Mouse (Mus musculus) embryonic fibroblast, embryonic 13.5 days (primary cell): ENCODE results near the gene Acin1. TPM values are rescaled to one million over a fixed set of nuclear protein-coding genes. Genes with fewer than 3 reads are reported as not detected.

ENCODE experiments used
- H3K27ac ChIP-seq: 2 replicates; pipeline ENCODE4 v1.5.1; 2012; ENCODE audit warnings: low read length, control low read depth, inconsistent platforms; ENCODE audit not compliant: insufficient read depth
- H3K4me1 ChIP-seq: 2 replicates; pipeline ENCODE4 v1.6.1; 2011; ENCODE audit warnings: low read length; ENCODE audit not compliant: control insufficient read depth, insufficient read depth
- H3K4me3 ChIP-seq: 2 replicates; pipeline ENCODE4 v1.5.1; 2011; ENCODE audit warnings: mild to moderate bottlenecking, control low read depth, low read length; ENCODE audit not compliant: insufficient read depth
- CTCF ChIP-seq: IDR thresholded peaks from 2 replicates; pipeline ENCODE4 v1.5.1; 2011; ENCODE audit warnings: mild to moderate bottlenecking, control low read depth, low read length, moderate library complexity, borderline replicate concordance; ENCODE audit not compliant: insufficient read depth
- POLR2A ChIP-seq: IDR thresholded peaks from 2 replicates; pipeline ENCODE4 v1.6.1; 2011; ENCODE audit warnings: low read depth, mild to moderate bottlenecking, control low read depth, low read length, moderate library complexity
- polyA plus RNA-seq: library from polyadenylated mRNA; stranded (reverse); fragments of >200 nt; gene quantifications from 2 replicates; pipeline ENCODE4 v1.2.4, GENCODE M21; 2011; ENCODE audit warnings: low read depth; ENCODE audit not compliant: missing spikeins, insufficient read length

The Acin1 gene
- polyA plus RNA-seq, 1 experiment = 243 TPM

- Histone ChIP-seq H3K4me1 (peaks cover 4% of the 10 kb centered on the region; the same call in 1 of the 2 replicates), H3K27ac (no peak overlapping the region), H3K4me3 (no peak overlapping the region)
- TF ChIP-seq POLR2A = no peak
- no peak for TF ChIP-seq CTCF
These were observed 40.3 kb downstream of the Acin1 start for GRCm38 (mm10) chr14:54646455-54646854.

GRCm38 (mm10) chr14:54644294-54644693, 42.4 kb downstream of the Acin1 start:
- peaks cover 8% of the 10 kb centered on the region; the same call in 1 of the 2 replicates for H3K4me1 ChIP-seq
- TF ChIP-seq CTCF = no peak
- TF ChIP-seq POLR2A = no peak
- H3K4me3 ChIP-seq = no peak overlapping the region
- no peak overlapping the region for H3K27ac ChIP-seq

DNA sequence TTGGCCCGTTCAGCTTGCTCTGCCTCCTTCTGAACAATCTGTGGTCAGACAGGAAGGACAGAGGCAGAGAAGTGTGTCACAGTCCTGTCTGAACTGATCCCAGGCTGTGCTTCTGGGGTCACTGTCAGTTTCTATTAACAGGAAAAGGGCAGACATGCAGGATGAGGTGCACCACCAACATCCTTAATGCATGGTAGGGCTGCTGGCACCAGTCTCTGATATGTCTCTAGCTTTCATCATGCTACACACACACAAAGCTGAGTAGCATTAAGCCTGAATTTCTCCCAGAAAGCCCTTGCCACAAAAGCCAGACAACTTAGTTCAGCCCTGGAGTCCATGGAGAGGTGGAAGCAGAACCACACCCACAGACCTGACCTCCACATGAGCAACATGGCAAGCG, 43.7 kb downstream of the Acin1 start:
- Histone ChIP-seq H3K27ac (no peak overlapping the region), H3K4me1 (peaks cover 8% of the 10 kb centered on the region; the same call in 1 of the 2 replicates), H3K4me3 (no peak overlapping the region)
- no peak for TF ChIP-seq POLR2A

DNA sequence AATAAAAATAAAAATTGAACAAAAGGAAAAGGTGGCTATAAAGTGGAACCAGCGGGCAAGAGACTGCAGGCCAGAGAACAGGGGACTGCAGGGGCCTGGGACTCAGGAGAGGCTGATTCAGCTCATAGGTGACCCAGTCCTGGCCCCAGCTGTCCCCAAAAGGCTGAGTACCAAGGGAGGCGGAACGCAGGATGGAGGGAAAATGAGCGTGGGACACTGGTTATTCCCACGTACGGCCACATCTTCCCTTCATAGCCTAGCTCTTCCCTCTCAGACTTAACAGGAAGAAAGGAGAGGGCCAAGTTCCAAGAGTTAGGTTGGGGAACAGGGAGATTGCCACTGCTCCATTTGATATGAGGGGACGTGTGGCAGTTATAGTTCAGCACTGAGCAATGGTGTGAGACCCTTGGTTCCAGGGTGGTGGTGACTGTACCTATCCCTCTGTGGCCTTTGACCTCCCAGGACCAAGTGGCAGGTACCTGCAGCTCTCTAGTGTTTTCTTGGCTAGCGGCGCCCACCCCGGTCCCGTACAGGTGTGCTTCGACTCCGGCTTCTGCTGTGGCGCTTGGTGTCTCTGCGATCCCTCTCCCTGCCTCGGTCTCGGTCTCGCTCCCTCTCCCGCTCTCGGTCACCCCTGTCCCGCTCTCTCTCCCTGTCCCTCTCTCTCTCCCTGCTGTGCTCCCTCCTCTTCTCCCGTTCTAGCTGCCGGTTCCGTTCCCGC, 44.3 kb downstream of the Acin1 start:
- no peak overlapping the region for H3K4me3 ChIP-seq
- TF ChIP-seq CTCF (no peak), POLR2A (no peak)
- no peak overlapping the region for H3K27ac ChIP-seq
- H3K4me1 ChIP-seq = peaks cover 8% of the 10 kb centered on the region; the same call in 1 of the 2 replicates

DNA sequence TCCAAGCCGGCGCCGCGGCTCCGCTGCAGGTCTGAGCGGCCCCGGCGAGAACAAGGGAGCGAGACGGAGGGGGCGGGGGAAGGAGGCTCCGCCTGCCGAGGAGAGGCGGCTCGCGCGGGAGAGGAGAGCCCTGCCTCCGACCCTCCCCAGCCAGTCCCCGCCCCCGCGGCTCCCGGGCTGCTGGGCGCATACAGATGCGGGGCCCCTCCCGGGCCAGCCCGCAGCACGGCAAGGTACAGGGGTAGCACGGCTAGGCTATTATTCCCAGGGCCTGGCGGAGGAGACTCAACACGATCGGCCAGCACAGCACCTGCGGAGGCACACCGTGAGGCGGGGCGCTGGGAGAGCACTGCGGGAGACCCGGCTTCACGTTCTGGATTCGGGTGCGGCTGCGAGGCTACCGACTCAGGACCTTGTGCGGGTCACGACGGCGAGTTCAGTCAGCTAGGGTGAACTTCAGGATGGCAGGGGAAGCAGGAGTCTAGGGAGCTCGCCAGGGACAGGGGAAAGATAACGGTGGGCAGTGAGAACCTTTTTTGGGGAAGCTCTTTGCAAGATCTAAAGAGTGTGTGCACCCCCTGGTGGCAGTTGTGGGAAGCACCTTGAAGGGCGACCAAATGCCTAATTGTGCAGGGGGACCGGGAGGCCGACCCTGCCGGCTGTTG, 45.3 kb downstream of the Acin1 start, which contains the start of gene Cdh24:
Cdh24 (minus strand) TSS at position 60 of the 665 bp plus-strand sequence.
- H3K4me3 ChIP-seq = peak within 1 kb of the TSS; percentile 46
- peaks cover 8% of the 10 kb centered on the region; the same call in 1 of the 2 replicates for H3K4me1 ChIP-seq
- TF ChIP-seq CTCF (peak; percentile 64; the same call in 1 of the 2 replicates), POLR2A (peak; percentile 70)
- no peak within 1 kb of the TSS for H3K27ac ChIP-seq

- Histone ChIP-seq H3K4me3 (peak within 1 kb of the TSS; percentile 46), H3K27ac (no peak within 1 kb of the TSS), H3K4me1 (peaks cover 8% of the 10 kb centered on the region; the same call in 1 of the 2 replicates)
- TF ChIP-seq CTCF = no peak
- TF ChIP-seq POLR2A = no peak
These were observed 45.8 kb downstream of the Acin1 start, which contains the start of gene Gm17606 for GRCm38 (mm10) chr14:54640946-54641304. Gene Gm17606 (plus strand): TSS chr14:54640952.

GRCm38 (mm10) chr14:54640121-54640520, 46.6 kb downstream of the Acin1 start:
- Histone ChIP-seq H3K4me3 (no peak overlapping the region), H3K27ac (no peak overlapping the region), H3K4me1 (peaks cover 8% of the 10 kb centered on the region; the same call in 1 of the 2 replicates)
- TF ChIP-seq CTCF = no peak
- no peak for TF ChIP-seq POLR2A

DNA sequence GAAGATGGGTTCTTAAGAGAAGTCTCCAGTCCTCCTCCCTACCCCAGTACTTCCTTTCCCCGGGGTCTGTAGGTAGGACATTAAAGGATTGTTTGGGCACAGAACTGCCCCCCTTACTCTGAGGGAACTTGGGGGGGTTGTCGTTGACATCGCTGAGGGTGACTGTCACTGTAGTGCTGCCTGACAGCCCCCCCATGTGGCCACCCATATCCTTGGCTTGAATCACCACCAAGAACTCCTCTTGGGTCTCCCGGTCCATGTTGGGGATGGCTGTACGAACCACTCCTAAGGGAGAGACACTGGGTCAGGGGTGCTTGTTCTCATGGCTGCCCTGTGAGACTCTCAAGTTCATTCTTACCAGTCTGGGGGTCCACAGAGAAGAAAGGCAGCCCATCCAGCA, 48.5 kb downstream of the Acin1 start:
- Histone ChIP-seq H3K4me1 (peaks cover 4% of the 10 kb centered on the region; the same call in 1 of the 2 replicates), H3K4me3 (no peak overlapping the region), H3K27ac (no peak overlapping the region)
- no peak for TF ChIP-seq POLR2A
- no peak for TF ChIP-seq CTCF

DNA sequence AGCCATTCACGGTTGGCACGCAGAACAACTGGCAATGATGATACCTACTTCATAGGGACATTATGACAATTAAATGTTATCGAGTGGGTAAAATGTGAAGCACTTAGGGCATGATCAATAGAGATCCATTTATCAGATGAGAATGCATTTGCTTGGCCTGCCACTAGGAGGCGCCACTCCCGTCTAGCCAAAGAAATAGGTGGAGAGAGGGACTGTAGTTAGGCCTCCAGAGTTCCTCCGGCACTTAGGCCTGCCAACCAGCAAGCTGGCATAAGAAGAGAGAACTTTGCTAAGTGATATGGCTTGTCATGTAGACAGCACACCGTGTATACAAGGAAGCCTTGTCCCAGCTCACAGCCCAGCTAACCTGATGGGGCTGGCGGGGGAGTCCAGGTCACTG, 49.8 kb downstream of the Acin1 start:
- TF ChIP-seq CTCF (peak; percentile 82; the same call in 1 of the 2 replicates), POLR2A (no peak)

GRCm38 (mm10) chr14:54634182-54634581, 52.5 kb downstream of the Acin1 start:
- TF ChIP-seq CTCF (no peak), POLR2A (no peak)

More for the DNA sequence above, 49.8 kb downstream of the Acin1 start:
- Histone ChIP-seq H3K4me3 (no peak overlapping the region), H3K4me1 (peaks cover 4% of the 10 kb centered on the region; the same call in 1 of the 2 replicates), H3K27ac (no peak overlapping the region)

More at GRCm38 (mm10) chr14:54634182-54634581, 52.5 kb downstream of the Acin1 start:
- Histone ChIP-seq H3K27ac (no peak overlapping the region), H3K4me3 (no peak overlapping the region), H3K4me1 (no peaks in the 10 kb centered on the region)
